Mouse (Mus musculus): ENCODE measurements around the gene Armcx1. TPM values are rescaled to one million over a fixed set of nuclear protein-coding genes. Genes with fewer than 3 reads are reported as not detected.
"Not testable (repeated sequence)": the region's sequence is repeated elsewhere in the genome, so short reads cannot be mapped to it uniquely, and the experiment has no call there.

Armcx1 gene
- 46.9 and 50.0 TPM in 2 replicates for polyA plus RNA-seq (2016; fragmentation: Nextera tagmentation; extraction: Ambion mirVana)

DNA sequence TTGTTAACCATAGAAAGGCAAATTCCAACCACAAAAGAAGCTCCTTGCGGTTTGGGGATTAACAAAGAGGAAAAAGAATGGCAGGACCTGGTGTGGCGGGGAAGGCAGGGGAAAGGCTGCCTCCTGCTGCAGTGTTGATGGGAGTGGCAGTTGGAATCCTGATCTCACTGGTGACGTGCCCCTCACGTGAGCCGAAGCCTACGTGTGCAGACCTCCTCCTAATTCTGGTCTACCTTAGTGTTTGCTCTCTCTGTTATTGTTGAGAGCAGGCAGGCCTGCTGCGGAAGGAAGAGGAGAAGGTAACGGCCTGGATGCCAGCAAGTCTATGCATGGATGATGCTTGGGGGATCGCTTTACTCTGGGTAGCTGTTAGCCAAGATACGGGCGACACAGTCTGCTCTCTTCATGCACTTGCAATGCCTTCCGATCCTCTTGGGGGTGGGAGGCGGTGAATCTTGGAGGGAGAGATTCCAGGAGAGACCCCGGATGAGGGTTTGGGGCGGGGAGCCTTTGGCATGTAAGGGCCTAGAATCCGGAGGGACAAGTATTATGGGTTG, at the start of gene Armcx1:
Armcx1 (plus strand) TSS at position 212 of the 557 bp plus-strand sequence.
- Histone ChIP-seq H3K27ac (replicated peaks) (peak within 1 kb of the TSS; percentile 90), H3K9me3 (no peaks in the 10 kb centered on the region), H3K27me3 (replicated peaks; ENCODE audit: low read depth, poor library complexity, severe bottlenecking) (peaks cover 66% of the 10 kb centered on the region), H3K4me1 (no peaks in the 10 kb centered on the region), H3K4me3 (peak within 1 kb of the TSS; percentile 67), H3K36me3 (replicated peaks) (peaks cover 13% of the 10 kb centered on the region)
- DNase-seq (ENCODE audit: low spot score), result peak; percentile 80
- 19% methylated on average over 16 of the region's 16 CpGs for WGBS

DNA sequence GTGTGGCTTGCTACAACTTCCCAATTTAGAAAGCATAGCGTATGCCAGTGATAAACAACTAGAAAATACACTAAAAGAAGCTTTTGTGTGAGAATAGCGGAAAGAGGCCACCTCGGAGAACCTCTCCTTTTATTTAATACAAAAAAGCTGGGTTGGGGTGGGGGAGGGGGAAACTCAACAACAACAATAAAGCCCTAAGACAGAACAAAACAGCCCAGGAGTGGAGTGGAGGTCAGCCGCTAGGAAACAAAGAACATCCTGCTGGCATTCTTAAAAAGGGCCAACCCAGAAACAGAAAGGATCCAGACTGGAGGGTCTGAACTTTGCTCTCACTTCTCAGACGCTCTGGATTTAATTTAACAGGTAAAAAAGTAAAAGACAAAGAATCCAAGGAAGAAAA, 42.7 kb upstream of the Armcx1 start:
- Histone ChIP-seq H3K4me1 (no peaks in the 10 kb centered on the region), H3K27me3 (replicated peaks; ENCODE audit: low read depth, poor library complexity, severe bottlenecking) (peaks cover 19% of the 10 kb centered on the region), H3K4me3 (no peak overlapping the region), H3K9me3 (no peaks in the 10 kb centered on the region), H3K27ac (replicated peaks) (peak overlapping the region; percentile 51; the same call in 1 of the 2 replicates), H3K36me3 (replicated peaks) (no peaks in the 10 kb centered on the region)
- DNase-seq (ENCODE audit: low spot score), result peak; percentile 23
- 24% methylated on average over 5 of the region's 5 CpGs for WGBS

DNA sequence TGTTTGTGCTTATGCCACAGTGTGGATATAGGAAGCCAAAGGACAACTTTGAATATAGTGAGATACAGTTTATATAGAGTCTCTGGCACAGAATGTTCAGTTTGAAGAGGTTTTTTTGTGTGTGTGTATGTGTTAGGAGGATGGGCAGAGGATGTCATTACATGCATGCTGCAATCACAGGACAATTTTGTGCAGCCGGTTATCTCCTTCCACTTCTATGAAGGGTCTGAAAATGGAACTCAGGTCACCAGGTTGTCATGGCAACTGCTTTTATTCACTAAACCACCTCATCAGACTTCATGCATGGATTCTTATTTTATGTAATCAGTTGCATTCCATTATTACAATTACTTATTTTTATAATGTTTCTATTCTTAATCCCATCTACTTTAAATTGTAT, 41.8 kb upstream of the Armcx1 start:
- DNase-seq (ENCODE audit: low spot score), result no peak
- H3K4me1 ChIP-seq, result no peaks in the 10 kb centered on the region
- no peaks in the 10 kb centered on the region for H3K9me3 ChIP-seq
- H3K4me3 ChIP-seq, result no peak overlapping the region
- no peaks in the 10 kb centered on the region for H3K36me3 ChIP-seq (replicated peaks)
- H3K27me3 ChIP-seq (replicated peaks; ENCODE audit: low read depth, poor library complexity, severe bottlenecking), result peaks cover 20% of the 10 kb centered on the region
- no peak overlapping the region for H3K27ac ChIP-seq (replicated peaks)
- 85% methylated on average over 1 of the region's 1 CpGs for WGBS

DNA sequence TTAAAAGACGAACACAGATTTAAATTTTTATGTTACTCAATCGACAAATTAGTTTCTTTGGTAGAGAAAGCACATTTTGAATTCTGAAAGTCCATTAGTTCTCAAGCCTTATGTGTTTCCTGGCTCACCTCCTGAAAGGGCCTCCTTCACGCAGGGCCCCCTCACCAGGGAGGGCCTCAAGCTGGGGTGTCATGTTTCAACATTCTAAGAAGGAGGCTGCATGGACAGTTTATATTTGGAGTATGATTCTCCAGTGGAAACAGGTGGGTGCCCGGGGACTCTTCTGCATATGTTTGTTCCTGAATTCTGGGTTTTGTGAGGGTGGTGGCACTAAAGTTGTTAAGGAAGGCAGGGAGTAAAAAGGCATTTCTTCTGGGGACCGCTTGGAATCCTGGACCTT, 32.8 kb upstream of the Armcx1 start:
- H3K4me3 ChIP-seq, result peak overlapping the region; percentile 69
- peak overlapping the region; percentile 93 for H3K27ac ChIP-seq (replicated peaks)
- H3K4me1 ChIP-seq, result peaks cover 10% of the 10 kb centered on the region
- DNase-seq (ENCODE audit: low spot score), result peak; percentile 61
- H3K27me3 ChIP-seq (replicated peaks; ENCODE audit: low read depth, poor library complexity, severe bottlenecking), result peaks cover 50% of the 10 kb centered on the region
- no peaks in the 10 kb centered on the region for H3K9me3 ChIP-seq
- 38% methylated on average over 5 of the region's 5 CpGs for WGBS
- H3K36me3 ChIP-seq (replicated peaks), result peaks cover 20% of the 10 kb centered on the region

DNA sequence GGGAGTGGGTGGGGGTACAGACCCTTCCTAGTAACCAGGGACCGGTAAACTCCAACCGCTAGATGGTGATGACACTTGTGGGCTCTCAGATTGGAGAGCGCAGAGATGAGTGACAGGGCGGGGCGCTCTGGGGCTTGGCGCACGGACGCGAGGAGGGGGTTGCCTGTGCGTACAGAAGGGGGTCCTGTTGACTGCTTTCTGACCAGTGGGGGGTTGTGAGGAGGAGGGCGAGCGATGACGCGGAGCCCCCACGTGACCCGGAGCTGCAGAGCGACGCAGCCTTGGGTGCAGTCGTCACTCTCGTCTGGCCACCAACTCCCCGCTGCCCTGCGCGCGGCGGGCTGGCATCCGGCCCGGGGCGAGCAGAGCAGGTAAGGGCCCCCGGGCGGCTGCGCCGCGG, 31.5 kb upstream of the Armcx1 start, which contains the start of gene Armcx4:
Armcx4 (plus strand) TSS at position 253 of the 400 bp plus-strand sequence.
- no peaks in the 10 kb centered on the region for H3K9me3 ChIP-seq
- peaks cover 59% of the 10 kb centered on the region for H3K27me3 ChIP-seq (replicated peaks; ENCODE audit: low read depth, poor library complexity, severe bottlenecking)
- DNase-seq (ENCODE audit: low spot score), result peak; percentile 92
- H3K4me3 ChIP-seq, result peak within 1 kb of the TSS; percentile 69
- 19% methylated on average over 33 of the region's 33 CpGs for WGBS
- H3K27ac ChIP-seq (replicated peaks), result peak within 1 kb of the TSS; percentile 93
- H3K4me1 ChIP-seq, result peaks cover 10% of the 10 kb centered on the region
- H3K36me3 ChIP-seq (replicated peaks), result peaks cover 33% of the 10 kb centered on the region

DNA sequence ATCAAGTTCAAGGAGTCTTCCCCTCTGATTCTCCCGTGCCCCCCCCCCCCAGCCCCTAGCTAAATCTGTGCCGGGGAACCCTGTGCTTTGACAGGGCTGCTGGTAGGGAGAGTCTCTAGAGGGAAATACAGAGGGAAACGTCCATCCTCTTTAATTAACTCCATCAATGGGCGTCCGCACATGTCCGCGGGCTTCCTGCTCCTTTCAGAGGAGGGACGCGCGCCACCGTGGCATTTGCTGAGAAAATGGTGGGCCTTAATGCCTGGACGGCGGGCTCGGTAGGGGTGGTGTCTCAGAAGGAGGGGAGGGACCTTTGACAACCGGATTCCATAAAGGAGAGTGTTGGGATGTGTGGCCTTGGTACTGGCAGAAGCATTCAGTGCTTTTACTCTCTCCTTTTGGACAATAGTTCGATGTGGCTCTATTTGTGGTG, 31.0 kb upstream of the Armcx1 start:
- 15% methylated on average over 16 of the region's 16 CpGs for WGBS
- Histone ChIP-seq H3K27me3 (replicated peaks; ENCODE audit: low read depth, poor library complexity, severe bottlenecking) (peaks cover 62% of the 10 kb centered on the region), H3K4me3 (peak overlapping the region; percentile 69), H3K27ac (replicated peaks) (peak overlapping the region; percentile 93), H3K9me3 (no peaks in the 10 kb centered on the region), H3K36me3 (replicated peaks) (peaks cover 38% of the 10 kb centered on the region), H3K4me1 (peaks cover 10% of the 10 kb centered on the region)
- DNase-seq (ENCODE audit: low spot score), result peak; percentile 68

DNA sequence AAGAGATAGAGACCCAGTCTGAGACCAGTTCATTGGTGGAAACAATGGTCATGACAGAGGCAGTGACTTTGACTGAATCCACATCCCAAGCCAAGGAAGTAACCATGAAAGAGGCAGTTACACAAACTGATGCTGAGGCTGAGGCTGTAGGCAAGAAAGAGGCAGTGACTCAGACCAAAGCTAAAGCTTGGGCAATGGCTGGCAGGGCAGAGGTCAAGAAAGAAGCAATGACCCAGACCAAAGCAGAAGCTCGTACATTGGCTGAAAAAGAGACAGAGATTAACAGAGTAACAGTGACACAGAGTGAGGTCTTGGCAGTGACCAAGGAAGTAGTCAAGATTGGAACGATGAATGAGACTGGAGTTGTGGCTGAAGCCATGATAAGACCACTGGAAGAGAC, 28.1 kb upstream of the Armcx1 start:
- DNase-seq (ENCODE audit: low spot score), result no peak
- Histone ChIP-seq H3K4me3 (no peak overlapping the region), H3K9me3 (no peaks in the 10 kb centered on the region), H3K27me3 (replicated peaks; ENCODE audit: low read depth, poor library complexity, severe bottlenecking) (peaks cover 91% of the 10 kb centered on the region), H3K36me3 (replicated peaks) (peaks cover 67% of the 10 kb centered on the region), H3K4me1 (peaks cover 10% of the 10 kb centered on the region), H3K27ac (replicated peaks) (no peak overlapping the region)
- WGBS, result 89% methylated on average over 2 of the region's 2 CpGs

DNA sequence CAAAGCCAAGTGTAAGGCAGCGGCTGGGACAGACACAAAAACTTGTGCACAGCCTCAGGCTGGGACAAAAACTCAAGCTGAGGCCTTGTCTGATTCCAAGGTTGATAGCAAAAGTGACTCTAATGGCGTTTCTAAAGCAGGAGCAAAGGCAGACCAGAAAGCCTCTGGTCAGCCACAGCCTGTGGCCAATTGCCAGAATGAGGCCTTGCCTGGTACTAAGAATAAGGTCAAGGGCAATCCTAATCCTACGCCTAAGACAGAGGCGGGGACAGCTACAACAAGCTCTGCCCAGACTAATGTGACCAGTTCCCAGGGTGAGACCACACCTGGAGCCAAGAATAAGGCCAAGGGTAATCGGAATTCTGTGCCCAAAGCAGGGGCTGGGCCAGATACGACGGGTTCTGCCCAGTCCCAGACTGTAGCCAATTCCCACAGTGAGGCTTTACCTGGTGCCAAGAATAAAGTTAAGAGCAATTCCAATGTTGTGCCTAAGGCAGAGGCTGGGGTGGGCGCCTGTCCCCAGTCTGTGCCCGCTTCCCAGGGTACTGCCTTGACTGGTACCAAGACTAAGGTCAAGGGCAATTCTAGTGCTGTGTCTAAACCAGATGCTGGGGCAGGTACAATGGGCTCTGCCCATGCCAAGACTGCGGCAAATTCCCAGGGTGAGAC, 26.8 kb upstream of the Armcx1 start:
- H3K9me3 ChIP-seq, result no peaks in the 10 kb centered on the region
- peaks cover 81% of the 10 kb centered on the region for H3K36me3 ChIP-seq (replicated peaks)
- H3K4me1 ChIP-seq, result peaks cover 6% of the 10 kb centered on the region
- no peak overlapping the region for H3K27ac ChIP-seq (replicated peaks)
- WGBS, result 93% methylated on average over 10 of the region's 10 CpGs
- H3K4me3 ChIP-seq, result no peak overlapping the region
- DNase-seq (ENCODE audit: low spot score), result no peak
- peaks cover 94% of the 10 kb centered on the region for H3K27me3 ChIP-seq (replicated peaks; ENCODE audit: low read depth, poor library complexity, severe bottlenecking)

DNA sequence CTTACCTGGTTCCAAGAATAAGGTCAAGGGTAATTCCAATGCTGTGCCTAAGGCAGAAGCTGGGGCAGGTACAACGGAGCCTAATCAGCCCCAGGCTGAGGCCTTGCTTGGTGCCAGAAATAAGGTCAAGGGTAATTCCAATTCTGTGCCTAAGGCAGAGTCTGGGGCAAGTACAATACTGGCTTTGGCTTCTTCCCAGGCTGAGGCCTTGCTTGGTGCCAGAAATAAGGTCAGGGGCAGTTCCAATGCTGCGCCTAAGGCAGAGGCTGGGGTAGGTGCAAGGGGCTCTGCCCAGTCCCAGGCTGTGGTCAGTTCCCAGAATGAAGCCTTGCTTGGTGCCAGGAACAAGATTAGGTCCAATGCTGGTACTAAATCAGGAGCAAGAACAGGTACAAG, 26.2 kb upstream of the Armcx1 start:
- Histone ChIP-seq H3K36me3 (replicated peaks) (peaks cover 83% of the 10 kb centered on the region), H3K9me3 (no peaks in the 10 kb centered on the region), H3K4me3 (no peak overlapping the region), H3K27ac (replicated peaks) (no peak overlapping the region), H3K27me3 (replicated peaks; ENCODE audit: low read depth, poor library complexity, severe bottlenecking) (peaks cover 92% of the 10 kb centered on the region), H3K4me1 (peaks cover 6% of the 10 kb centered on the region)
- no peak for DNase-seq (ENCODE audit: low spot score)
- WGBS, result 75% methylated on average over 2 of the region's 2 CpGs

DNA sequence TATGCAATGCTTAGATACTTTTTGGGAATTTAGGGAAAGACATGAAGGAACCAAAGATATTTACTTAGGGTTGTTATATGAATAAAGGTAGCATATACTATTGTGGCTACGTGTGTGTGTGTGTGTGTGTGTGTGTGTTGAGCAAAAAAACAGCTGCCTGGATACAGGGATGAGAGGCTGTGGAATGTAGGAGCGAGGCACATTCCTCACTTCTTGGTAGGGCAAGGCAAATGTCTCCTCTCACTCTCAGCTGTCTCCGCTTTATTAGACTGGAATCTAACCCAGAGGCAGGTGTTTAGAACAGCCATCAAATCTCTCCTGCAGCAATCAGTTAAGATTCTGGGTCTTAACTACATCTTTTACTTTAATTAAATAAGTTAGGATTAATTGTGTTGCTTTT, 900 bp upstream of the Armcx1 start:
- WGBS, result 40% methylated on average over 3 of the region's 3 CpGs
- no peak for DNase-seq (ENCODE audit: low spot score)
- H3K36me3 ChIP-seq (replicated peaks), result peaks cover 13% of the 10 kb centered on the region
- no peak overlapping the region; the same call in 1 of the 2 replicates for H3K27ac ChIP-seq (replicated peaks)
- H3K9me3 ChIP-seq, result no peaks in the 10 kb centered on the region
- H3K4me3 ChIP-seq, result no peak overlapping the region
- no peaks in the 10 kb centered on the region for H3K4me1 ChIP-seq
- H3K27me3 ChIP-seq (replicated peaks; ENCODE audit: low read depth, poor library complexity, severe bottlenecking), result peaks cover 60% of the 10 kb centered on the region

DNA sequence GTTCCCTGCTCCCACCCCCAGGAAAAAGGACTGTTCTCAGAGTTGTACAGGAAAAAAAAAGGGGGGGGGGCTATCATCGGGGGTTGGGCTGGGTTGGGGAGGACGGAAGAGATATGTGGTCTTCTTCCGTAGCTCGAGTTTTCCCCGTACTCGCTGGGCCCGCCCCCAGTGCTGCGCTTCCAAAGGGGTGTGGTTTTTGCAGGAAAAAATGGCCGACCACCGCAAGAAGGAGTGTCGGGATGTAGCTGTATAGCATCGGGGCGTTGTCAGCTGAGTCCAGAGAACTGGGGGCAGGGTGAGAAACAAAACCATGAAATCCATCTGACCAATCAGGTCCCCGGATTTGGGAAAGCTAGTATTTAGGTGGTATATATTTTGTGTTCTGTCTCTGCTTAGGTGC, 761 bp downstream of the Armcx1 start:
- Histone ChIP-seq H3K27me3 (replicated peaks; ENCODE audit: low read depth, poor library complexity, severe bottlenecking) (peaks cover 66% of the 10 kb centered on the region), H3K36me3 (replicated peaks) (peaks cover 13% of the 10 kb centered on the region), H3K4me1 (peaks cover 2% of the 10 kb centered on the region; the same call in 1 of the 2 replicates), H3K27ac (replicated peaks) (peak overlapping the region; percentile 90), H3K9me3 (no peaks in the 10 kb centered on the region), H3K4me3 (peak overlapping the region; percentile 67)
- peak; percentile 74 for DNase-seq (ENCODE audit: low spot score)
- 19% methylated on average over 14 of the region's 14 CpGs for WGBS

DNA sequence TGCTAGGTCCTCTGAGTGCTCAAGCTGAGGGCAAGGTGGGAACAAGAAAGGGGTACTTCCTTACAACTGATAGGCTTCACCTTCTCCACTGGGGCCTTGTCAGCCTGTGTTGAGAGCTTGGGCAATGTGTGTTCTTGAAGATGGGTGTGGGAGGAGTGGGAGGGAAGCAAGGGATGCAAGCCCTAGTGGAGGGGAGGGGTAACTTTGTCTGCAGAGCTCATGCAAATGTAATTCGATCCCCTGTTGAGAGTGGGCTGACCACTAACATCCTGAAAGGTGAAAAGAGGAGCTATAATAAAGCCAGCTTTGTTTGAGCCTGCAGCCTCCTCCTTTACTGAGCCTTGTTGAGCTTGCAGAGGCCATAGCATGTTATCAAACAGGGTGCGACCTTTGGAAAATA, 6.0 kb downstream of the Armcx1 start:
- not testable (repeated sequence) for H3K9me3 ChIP-seq; H3K27ac ChIP-seq (replicated peaks); H3K4me3 ChIP-seq; H3K4me1 ChIP-seq; DNase-seq (ENCODE audit: low spot score)
- peaks cover 67% of the 10 kb centered on the region for H3K27me3 ChIP-seq (replicated peaks; ENCODE audit: low read depth, poor library complexity, severe bottlenecking)
- WGBS, result 19% methylated on average over 2 of the region's 2 CpGs
- peaks cover 13% of the 10 kb centered on the region for H3K36me3 ChIP-seq (replicated peaks)

DNA sequence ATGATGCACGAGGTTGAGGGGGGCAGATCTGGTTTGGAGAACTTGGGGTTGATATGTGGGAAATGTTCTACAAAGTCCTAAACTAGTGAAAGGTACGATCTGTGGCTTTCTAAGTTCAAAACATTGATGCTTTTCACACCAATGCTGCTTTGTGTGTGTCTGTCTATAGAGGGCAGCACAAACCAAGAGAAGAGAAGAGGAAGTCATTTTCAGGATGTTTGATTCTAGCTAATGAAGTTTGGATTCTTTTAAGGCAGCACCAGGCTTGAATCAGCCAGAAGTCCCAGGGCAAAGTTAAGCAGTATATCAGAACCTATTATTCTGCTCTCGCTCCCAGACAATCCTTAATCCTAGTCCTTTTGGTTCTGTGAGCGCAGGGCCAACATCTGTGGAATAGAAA, 12.0 kb downstream of the Armcx1 start:
- peaks cover 81% of the 10 kb centered on the region for H3K27me3 ChIP-seq (replicated peaks; ENCODE audit: low read depth, poor library complexity, severe bottlenecking)
- DNase-seq (ENCODE audit: low spot score), result no peak
- H3K9me3 ChIP-seq, result no peaks in the 10 kb centered on the region
- no peaks in the 10 kb centered on the region for H3K36me3 ChIP-seq (replicated peaks)
- no peak overlapping the region for H3K4me3 ChIP-seq
- H3K4me1 ChIP-seq, result no peaks in the 10 kb centered on the region
- no peak overlapping the region for H3K27ac ChIP-seq (replicated peaks)
- 47% methylated on average over 4 of the region's 4 CpGs for WGBS

Measured in embryonic facial prominence, embryonic 10.5 days (tissue).